Mouse (Mus musculus) colon, adult 2 months (tissue): ENCODE results near the gene Cdkn3. TPM values are rescaled to one million over a fixed set of nuclear protein-coding genes. Genes with fewer than 3 reads are reported as not detected.

ENCODE experiments used
- polyA plus RNA-seq: library from polyadenylated mRNA; depleted of rRNA; stranded (reverse); fragments of >200 nt; gene quantifications from 2 replicates; pipeline ENCODE4 v1.2.3, GENCODE M21; 2012; rRNA removed

The Cdkn3 gene
- polyA plus RNA-seq, result 3.0 and 4.4 TPM in 2 replicates

DNA sequence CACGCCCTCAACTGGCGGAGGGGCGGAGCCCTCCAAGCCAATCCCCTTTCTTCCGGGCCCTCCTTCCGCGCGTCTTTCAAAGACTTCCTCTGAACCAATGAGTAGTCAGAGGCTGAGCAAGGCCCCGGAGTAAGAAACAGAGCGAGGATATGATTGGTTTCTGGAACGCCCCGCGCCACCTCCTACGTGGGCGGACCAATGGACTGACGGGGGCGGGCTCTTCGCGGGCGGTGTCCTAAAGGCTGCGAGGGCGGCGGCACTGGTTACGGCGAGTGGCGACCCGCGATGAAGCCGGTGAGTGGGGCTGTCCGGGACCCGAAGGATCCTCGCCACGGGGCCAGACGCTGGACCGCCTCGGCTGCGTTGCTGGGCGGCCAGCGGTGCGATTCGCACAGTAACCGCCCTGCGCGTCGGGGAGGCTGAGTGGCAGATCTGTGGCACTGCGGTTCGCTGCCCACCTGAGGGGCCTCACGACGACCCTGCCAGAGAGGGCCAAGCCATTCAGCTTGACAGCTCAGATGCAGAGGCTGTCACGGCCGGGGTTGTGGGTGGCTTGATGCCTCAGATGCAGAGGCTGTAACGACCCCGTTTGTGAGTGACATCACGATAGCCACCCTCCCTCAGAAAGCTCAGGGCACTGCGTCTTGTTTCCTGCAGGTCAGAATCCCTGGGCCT is at the start of gene Cdkn3:
Gene Cdkn3, plus strand, starts transcription at position 187 of the 675 bp plus-strand sequence.

GRCm38 (mm10) chr14:46787787-46788504 is 27.6 kb downstream of the Cdkn3 start, which contains the start of gene Cnih1:
Cnih1 (minus strand) TSS chr14:46788411.

Other genes with a start within 250 kb of the Cdkn3 start
- 56.3 and 62.8 TPM in 2 replicates for gene Cnih1, start 27.9 kb downstream of the Cdkn3 start, polyA plus RNA-seq
- gene Gmfb, start 61.7 kb downstream of the Cdkn3 start, polyA plus RNA-seq, result 3.7 and 3.8 TPM in 2 replicates
- gene Cgrrf1, start 71.6 kb downstream of the Cdkn3 start, polyA plus RNA-seq, result 16.6 and 19.8 TPM in 2 replicates
- 17.2 and 21.8 TPM in 2 replicates for gene Samd4, start 122.3 kb downstream of the Cdkn3 start, polyA plus RNA-seq